13 mouse cellular contexts compared by ENCODE assay signal in the genomic region with DNA sequence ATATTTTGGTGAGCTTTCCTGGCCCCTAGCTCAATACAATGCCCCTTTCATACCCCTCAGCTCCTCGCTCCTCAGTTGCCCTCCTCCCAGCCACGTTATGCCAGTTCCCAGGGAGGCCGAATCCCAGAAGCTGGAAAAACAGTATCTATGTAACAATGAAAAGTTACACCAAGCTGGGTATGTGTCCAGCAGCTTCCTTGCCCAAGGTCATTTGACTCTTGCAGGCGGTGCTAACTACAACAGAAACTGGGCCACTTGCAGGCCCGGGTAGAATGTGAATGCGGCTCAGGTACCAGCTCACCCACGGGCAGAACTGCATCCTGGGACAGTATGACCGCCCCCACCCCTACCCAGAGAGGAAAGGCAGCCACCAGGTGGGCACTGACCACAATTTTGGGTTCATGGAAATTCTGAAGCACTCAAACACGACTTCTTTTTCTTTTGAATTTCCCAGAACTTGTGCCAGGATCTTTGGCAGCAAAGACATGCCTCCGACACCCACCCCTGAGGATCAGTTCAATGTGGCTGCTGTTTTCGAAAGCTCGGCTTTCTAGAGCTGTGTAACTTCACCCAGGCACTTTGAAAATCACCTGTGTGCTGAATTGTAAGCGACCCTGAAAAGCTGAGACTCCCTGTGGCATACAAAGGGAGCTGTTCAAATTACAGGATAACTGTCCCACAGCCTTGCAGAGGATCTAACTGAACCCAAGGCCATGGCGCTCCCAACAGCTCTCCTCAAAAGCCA. TPM values are rescaled to one million over a fixed set of nuclear protein-coding genes. Genes with fewer than 3 reads are reported as not detected.
DNase-seq lines count a peak whose midpoint lies in the region; ATAC-seq lines count a peak whose summit lies in the region.
"Had no signal": no experiment of that assay in that cellular context is flagged by ENCODE, and none has a peak within 500 bp of the region (broad histone marks: within the 10 kb centered on the region; RNA-seq: fewer than 3 reads in every experiment).

No protein-coding gene starts in this region.

- H3K27ac ChIP-seq in hindbrain, embryonic 14.5 days = peak overlapping the region; percentile 38; the same call in 1 of the 2 replicates
- H3K27ac ChIP-seq: gastrocnemius, adult 2 months; heart, embryonic 13.5 days had no signal

- 0 out of 2 replicates have a peak, but pooled peaks cover 4% of the 10 kb centered on the region for H3K36me3 ChIP-seq in hindbrain, embryonic 14.5 days (replicated peaks; ENCODE audit: control insufficient read depth, insufficient read depth)
- H3K36me3 ChIP-seq: heart, embryonic 13.5 days had no signal

- WGBS in hindbrain, embryonic 14.5 days = 70% methylated on average over 14 of the region's 14 CpGs

- peak; percentile 25 for DNase-seq in cerebellum, adult 9-11 months
- DNase-seq in cerebellum, postnatal 25 days = no peak
- peak; percentile 8 for DNase-seq in left cerebral cortex, postnatal 4 days
- no peak for DNase-seq in left cerebral cortex, adult 11 months (ENCODE audit: low spot score)
- peak; percentile 78 to 93 for DNase-seq in adrenal gland, adult (ENCODE audit: inconsistent age in 2 of 2, low spot score in 1 of 2)
- no peak for DNase-seq in hindbrain, embryonic 14.5 days (ENCODE audit: low spot score)
- no peak for DNase-seq in embryo, embryonic 10.5 days (ENCODE audit: low spot score)
- DNase-seq: gastrocnemius, adult 2 months; kidney, postnatal 4 days; right cerebral cortex, postnatal 4 days had no signal

- H3K4me3 ChIP-seq in hindbrain, embryonic 14.5 days (replicated peaks; ENCODE audit: low read length) = no peak overlapping the region
- H3K4me3 ChIP-seq: gastrocnemius, adult 2 months; heart, embryonic 13.5 days had no signal

- no peak overlapping the region for H3K9ac ChIP-seq in hindbrain, embryonic 14.5 days
- H3K9ac ChIP-seq: heart, embryonic 13.5 days had no signal

- no peaks in the 10 kb centered on the region for H3K4me1 ChIP-seq in hindbrain, embryonic 14.5 days (replicated peaks; ENCODE audit: control insufficient read depth, insufficient read depth, low read length)
- H3K4me1 ChIP-seq: heart, embryonic 13.5 days had no signal

- H3K4me2 ChIP-seq in hindbrain, embryonic 14.5 days (replicated peaks) = no peak overlapping the region
- H3K4me2 ChIP-seq: heart, embryonic 13.5 days had no signal

- 0 out of 2 replicates have a peak, but pooled peaks have one; percentile 40 for ATAC-seq in hindbrain, embryonic 14.5 days (ENCODE audit: low FRiP score)
- ATAC-seq in monocyte, adult 5-6 weeks (replicated peaks; ENCODE audit: insufficient number of reproducible peaks, low FRiP score, low TSS enrichment, poor library complexity, severe bottlenecking) = no peak
- ATAC-seq: intestine, embryonic 16.5 days had no signal

- intact Hi-C loops in left cerebral cortex, postnatal 4 days (cut with DNase I) = no loop called here

- H3K27me3 ChIP-seq in hindbrain, embryonic 14.5 days (ENCODE audit: control insufficient read depth, insufficient read depth, low read length) = no peaks in the 10 kb centered on the region
- H3K27me3 ChIP-seq: heart, embryonic 13.5 days had no signal

- no peaks in the 10 kb centered on the region for H3K9me3 ChIP-seq in hindbrain, embryonic 14.5 days (ENCODE audit: control insufficient read depth, low read length)
- H3K9me3 ChIP-seq: heart, embryonic 13.5 days had no signal

RNA-seq across cellular contexts. Expression of gene Carmil1, which starts 12.1 kb away (rescaled TPM):
- total RNA-seq in left cerebral cortex, postnatal 4 days (2021) = 10 to 100 TPM; 57.9 to 82.4 TPM
- 38.7 and 43.3 TPM in 2 replicates for polyA plus RNA-seq in hindbrain, embryonic 14.5 days (2014; fragmentation: Nextera tagmentation; extraction: Ambion mirVana)
- 6.1 to 11.9 TPM (median 11.5 TPM) in 3 replicates for total RNA-seq in monocyte, adult 5-6 weeks (2017)

RNA-seq across cellular contexts. Expression of gene Cmah, which starts 58.7 kb away (rescaled TPM):
- total RNA-seq in left cerebral cortex, postnatal 4 days (2021) = under 1 TPM; 0.40 to 0.58 TPM
- 0.05 and 0.32 TPM in 2 replicates for polyA plus RNA-seq in hindbrain, embryonic 14.5 days (2014; fragmentation: Nextera tagmentation; extraction: Ambion mirVana)
- 25.3 to 56.5 TPM (median 45.1 TPM) in 3 replicates for total RNA-seq in monocyte, adult 5-6 weeks (2017)

Comparison
In these comparisons a context has a peak if more than half of its experiments do, and no peak if none do; other contexts are left out.
1. DNase-seq: peak in cerebellum, adult 9-11 months (single experiment), left cerebral cortex, postnatal 4 days (single experiment) and adrenal gland, adult (2 of 2); none in cerebellum, postnatal 25 days (0 of 2), left cerebral cortex, adult 11 months (single experiment), hindbrain, embryonic 14.5 days (single experiment) and embryo, embryonic 10.5 days (single experiment).
2. RNA of gene Cmah, which starts 58.7 kb away (total RNA-seq): 25.3 to 56.5 TPM in monocyte, adult 5-6 weeks; 0.40 to 0.58 TPM in left cerebral cortex, postnatal 4 days; every median in the first group is over 10 times any median in the second.